Mouse (Mus musculus) urinary bladder, postnatal 25 days (tissue): ENCODE results near the gene Mcfd2.
A peak's percentile ranks its signal among the peaks of the same experiment; 100 is the strongest.

Source experiments
- DNase-seq: peaks from one replicate; pipeline ENCODE4 v3.0.0; 2022; ENCODE audit warnings: low spot score

The Mcfd2 gene

DNA sequence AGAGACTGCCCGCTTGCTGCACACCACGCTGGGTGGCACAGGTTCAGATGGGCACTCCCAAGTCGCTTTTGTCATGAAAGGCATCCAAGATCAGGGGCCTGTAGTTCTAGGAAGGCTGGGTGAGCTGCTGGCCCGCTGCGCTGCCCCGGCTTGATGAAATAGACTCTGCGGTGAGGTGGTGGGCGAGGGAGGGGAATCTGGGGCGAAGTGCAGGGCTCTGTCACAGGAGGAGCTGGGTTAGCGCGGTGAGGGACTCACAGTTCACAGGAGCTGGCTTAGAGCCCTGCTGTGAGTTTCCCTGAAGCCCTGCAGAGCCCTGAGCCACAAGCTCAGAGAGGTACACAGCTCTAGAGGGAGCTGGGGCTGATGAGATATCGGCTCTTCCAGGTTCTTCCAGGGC lies 22.4 kb upstream of the Mcfd2 start:
- no peak for DNase-seq

DNA sequence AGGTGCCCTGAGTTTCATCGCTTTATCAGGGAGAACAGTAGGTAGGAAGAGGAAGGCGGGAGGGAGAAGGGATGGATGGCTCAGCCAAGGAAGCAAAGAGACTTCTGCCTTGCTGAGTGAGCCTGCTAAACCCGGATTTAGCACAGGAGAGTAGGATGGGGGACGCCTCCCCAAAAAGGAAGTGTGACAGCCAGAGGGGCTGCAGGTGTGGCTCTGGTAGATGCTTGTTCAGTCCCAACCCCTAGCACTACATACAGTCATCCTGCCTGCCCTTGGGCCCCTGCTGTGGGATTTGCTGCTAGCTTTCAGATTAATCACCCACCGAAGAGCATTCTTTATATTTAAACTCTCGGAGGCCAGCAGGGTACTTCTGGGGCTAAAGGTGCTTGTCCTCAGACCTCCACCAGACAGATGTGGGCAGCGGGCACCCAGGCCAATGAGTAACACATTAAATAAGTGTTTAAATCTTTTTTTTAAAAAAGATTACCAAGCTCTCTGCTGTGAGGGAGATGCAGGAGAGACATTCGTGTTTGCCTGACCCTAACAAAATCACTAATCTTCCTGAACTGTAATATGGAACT lies 21.6 kb upstream of the Mcfd2 start:
- no peak for DNase-seq

DNA sequence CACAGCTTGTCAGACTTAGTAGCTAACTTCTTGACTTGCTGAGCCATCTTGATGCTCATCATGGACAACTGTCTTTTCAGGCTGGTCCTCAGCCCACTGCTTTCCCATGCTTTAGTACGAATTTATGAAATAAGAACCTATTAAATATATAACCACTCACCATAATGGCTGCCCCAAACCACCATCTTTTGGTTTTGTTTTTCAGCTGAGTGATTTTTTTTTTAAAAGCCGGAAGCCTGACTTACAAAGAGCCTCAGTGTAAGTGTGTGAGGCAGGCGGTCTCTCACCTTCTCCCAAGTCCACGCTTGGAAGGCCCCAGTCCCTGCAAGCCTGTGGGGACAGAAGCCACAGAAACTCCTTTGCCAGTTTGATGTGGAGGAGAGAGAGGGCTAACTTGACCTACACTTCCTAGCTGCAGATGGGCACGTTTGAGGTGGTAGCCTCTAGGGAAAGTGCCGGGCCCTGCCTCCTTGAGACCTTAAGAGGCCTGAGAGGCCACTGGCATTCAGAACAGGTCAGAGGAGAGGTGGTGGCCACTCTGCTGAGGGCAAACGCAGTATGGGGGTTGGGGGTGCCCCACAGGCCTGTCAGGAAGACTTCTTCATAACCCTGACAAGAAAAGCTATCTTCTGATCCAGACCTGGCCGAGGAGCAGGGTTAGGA lies 20.9 kb upstream of the Mcfd2 start:
- no peak for DNase-seq

DNA sequence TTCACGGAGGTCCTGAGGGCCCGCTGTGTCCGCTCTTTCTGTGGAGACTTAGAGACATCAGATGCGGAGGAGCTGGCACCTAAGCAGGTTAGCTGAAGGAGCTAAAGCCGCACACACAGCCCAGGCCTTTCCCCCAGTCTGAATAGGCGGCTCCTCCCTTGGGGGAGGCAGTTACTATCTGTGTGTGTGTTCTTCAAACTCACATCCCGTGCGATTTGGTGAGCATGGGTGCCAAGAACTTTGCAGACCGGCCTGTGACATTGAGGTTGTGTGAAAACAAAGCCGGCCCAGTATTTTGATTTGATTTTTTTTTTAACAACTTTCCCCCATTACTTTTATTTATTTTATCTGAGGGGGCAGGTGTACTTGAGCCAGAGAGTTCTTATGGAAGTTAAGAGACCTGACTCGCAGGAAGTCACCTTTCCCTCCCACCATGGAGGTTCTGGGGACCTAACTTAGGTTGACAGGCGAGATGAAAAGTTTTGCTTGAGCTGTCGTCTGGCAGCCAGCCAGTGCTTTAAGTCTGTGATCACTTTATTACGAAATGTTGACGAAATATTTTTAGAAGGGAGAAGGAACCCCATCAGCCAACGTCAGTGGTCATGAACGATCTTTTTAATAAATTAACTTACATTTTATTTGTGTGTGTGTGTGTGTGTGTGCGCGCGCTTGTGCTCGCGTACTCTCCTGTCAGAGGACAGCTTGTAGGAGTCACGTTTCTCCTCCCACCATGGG lies 20.2 kb upstream of the Mcfd2 start:
- DNase-seq, result no peak

DNA sequence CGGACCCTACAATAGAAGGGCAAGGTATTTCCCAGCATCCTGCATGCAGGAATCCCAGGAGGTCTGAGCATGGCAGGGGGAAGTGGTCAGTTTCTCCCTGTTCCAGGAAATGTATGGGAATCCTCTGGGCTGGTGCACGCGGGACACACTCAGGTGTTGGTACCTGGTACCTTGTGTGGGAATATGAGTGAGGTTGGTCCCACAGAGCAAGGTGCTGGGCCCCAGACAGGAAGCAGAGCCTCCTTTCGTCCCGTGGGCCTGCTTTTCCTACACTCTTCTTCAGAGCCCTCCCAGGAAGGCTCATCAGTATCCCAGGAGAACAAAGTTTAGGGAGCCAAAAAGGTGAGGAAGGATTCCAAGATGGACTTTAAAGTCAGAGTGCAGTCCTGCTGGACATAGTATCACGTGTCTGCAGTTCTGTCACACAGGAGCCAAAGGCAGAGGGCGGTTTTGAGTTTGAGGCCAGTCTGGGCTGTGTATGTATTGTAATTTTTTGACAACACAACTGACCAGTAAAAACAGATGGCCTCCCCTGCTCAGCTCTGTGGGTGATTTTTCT lies 18.8 kb upstream of the Mcfd2 start:
- DNase-seq, result no peak

DNA sequence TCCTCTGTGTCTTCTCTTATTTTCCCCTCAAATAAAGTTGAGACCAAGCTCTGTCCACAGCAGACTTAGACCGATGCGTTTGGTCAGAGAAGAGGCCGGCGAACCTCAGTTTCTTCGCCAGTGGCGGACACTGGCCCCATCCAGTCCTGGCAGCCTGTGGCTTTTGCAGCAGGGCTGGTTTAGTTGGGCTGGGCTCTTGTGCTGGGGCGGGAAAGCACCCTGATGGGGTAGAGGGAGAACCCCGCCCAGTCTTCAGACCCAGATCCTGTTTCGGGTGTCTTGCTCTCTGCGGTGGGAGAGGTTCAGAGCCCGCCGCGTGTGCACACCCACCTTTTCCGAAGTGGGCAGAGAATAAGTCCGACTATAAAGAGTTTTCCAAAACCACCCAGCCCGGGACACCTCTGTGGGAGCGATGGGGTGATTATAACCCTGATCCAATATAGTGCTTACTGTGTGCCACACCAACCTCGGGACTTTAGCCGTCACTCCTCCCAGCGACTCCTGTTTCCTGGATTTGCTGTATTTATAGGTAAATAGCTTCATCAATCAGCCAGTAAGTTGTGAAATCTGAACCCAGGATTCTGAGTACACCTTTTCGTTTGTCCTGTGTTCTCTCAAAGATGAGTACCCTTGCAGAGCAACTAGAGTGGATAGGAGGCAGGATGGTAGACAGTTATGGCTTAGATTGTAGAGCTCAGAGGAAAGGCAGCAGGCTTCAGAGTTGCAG lies 18.2 kb upstream of the Mcfd2 start:
- no peak for DNase-seq

DNA sequence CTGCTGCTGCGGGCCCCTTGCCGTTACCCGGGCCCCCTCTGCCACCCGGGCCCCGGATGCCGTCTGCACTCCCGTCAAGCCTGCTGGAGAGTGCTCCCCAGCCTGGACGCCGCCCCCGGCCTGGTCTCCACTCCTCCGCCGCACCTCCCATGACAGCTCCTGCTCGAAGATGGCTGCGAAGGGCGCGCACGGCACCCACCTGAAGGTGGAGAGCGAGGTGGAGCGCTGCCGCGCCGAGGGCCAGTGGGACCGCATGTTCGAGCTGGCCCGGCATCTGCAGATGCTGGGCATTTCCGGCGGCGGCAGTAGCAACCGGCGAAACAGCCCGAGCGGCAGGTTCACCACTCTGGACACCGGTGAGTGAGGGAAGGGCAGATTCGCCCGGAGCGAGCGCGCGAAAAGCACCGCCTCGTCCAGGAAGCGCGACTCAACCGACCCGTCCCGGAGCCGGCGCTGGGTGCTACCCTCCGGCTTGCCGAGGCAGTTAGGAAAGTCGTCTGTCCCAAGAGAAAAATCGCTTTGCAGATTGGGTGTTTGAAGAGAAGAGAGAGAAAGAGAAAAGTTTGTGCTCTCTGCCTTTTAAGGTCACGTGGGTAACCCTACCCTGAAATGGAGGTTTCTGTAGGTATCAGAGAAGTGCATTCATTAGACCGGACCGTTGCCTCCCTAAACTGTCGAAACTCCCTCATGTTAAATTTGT lies 17.5 kb upstream of the Mcfd2 start:
- peak; percentile 53 for DNase-seq

DNA sequence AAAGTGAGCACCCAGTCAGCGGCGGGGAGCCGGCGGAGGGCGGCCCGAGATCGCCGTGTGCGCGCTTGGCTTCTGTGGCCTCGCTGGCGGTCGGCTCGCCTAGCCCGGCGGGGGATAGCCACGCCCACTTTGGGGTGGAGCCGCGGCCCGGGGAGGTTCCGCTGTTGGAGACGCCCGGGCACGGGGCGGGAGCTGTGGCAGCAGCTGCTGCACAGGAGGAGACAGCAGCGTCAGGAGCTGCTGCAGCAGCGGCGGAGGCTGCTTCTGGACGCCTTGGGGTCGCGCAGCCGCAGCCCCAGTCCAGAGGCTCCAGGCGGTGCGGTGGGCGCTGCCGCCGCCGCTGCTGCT lies 16.9 kb upstream of the Mcfd2 start, which contains the start of gene Ttc7:
Ttc7 (plus strand) TSS at position 181 of the 348 bp plus-strand sequence.
- DNase-seq, result peak; percentile 99

DNA sequence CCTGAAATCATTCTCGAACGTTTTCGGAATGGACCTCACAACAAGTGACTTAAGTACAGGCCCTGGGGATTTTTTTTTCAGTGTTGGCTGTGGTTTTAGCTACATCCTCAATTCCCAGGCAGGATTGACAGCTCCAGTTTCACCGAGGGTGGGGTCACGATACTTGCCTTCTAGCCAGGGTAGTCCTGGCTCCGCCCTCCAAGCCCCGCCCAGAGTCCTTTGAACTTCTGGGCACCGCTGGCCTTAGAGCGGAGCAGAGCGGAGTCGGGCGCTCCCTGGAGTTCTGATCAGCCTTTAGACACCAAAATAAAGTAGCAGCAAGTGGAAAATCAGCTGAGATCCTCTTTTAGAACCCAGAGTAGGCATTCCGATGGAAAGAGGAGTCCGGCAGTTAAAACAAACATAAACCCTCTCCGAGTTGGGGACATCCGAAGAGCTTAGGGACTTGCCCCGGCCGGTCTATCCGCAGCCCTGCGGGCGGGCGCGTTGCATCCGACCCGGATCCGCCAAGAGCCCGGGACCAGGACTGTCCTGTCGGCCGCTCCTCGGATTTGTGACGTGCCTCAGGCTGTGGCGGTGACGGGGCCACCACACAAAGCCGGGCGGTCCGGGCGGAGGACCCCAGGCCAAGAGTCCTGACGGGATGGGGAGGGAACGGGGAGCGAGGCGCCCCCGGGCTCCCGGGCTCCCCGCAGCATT lies 16.4 kb upstream of the Mcfd2 start:
- peak; percentile 84 for DNase-seq

DNA sequence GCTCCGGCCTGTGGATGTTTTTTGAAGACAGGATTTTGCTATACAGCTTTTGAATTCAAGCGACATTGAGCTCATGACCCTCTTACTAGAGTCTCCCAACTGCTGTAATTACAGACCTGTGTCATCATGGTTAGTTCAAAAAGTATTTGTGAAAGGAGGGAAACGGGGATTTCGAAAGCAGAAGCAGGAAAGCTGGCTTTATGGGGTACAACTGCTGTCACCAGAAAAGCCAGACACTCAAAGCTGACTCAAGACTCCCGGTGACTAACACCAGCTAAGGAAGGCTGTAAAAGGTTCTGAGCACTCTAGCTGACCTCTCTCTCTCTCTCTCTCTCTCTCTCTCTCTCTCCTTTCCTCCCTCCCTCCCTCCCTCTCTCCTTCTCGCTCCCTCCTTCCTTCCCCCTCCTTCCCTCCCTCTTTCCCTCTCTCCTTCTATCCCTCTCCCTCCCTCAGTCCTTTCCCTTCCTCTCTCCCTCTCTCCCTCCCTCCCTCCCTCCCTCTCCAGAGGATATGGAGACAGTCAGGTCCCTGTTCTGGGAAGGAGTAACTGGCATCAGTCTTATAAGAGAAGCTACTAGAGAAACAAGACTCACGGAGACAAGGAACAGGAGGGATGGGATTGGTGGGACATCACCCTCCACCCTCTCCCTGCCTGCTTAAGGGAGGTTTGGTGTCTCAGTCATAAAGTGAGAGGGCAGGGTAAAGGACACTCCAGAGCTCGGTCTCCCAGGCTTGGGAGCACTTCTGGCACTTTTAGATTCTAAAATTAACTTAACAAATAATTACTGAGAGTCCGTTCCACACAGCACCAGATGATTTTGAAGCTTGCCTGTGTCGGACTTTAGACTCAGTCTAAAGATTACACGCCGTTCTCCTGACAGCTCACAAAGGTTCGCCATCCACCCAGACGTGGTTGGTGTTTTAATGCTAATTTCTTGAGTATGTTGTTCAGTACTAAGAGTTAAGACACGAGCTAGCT lies 9.9 kb upstream of the Mcfd2 start:
- DNase-seq, result no peak

DNA sequence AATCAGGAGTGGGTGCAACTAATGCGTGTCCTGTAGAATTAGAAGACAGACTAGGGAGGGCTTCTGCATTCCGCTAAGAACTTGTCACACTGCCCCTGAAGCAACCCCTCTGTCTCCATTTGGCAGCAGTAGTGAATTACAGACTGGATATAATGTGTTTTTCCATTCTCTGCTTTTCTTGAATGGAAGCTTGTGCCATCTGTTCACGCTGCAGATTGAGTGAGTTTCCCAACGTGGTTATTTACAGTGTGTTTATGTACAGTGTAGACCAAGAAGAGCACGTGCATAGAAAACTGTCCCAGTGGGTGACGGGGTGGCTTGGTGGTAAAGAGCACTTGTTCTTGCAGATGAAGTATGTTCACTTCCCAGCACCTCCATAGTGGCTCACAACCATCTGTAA lies 3.7 kb upstream of the Mcfd2 start:
- DNase-seq, result no peak

DNA sequence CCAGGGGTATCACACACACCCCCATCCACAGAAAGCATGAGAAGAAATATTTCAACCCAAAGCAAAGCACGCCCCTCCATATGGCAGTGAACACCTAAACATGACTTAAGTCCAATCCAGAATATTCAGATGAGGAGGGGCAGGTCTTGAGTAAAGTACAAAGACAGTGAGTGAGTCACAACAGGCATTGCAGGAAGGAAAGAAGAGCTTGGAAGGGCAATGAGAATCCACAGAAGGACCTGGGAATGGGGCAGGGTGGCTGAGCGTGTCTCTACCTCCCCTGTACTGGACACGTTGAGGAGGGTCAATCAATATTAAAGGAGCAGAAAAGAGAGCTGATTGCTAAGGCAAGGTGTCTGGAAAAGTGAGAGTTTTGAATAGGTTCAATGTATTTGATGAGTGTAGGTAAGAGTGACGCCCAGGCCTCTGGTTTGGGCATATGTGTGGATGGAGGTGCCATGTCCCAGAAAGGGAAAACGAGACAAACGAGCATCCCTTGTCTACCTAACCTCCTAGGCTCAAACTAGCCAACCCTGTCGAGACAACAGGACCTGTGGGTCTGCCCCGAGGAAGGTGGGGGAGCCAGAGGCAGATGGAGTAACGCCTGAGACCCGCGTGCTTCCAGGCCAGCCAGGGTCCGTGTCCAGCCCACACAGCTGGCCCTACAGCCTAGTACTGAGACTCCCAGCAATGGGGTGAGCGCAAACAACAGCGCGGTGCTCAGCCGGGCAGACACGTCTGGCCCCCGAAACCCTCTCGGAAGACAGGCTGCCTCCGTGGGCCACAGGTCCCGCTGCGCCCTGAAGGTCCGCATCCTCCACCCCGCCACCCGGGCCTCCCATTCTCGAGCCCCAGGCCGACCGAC lies 576 bp downstream of the Mcfd2 start:
- DNase-seq, result no peak

DNA sequence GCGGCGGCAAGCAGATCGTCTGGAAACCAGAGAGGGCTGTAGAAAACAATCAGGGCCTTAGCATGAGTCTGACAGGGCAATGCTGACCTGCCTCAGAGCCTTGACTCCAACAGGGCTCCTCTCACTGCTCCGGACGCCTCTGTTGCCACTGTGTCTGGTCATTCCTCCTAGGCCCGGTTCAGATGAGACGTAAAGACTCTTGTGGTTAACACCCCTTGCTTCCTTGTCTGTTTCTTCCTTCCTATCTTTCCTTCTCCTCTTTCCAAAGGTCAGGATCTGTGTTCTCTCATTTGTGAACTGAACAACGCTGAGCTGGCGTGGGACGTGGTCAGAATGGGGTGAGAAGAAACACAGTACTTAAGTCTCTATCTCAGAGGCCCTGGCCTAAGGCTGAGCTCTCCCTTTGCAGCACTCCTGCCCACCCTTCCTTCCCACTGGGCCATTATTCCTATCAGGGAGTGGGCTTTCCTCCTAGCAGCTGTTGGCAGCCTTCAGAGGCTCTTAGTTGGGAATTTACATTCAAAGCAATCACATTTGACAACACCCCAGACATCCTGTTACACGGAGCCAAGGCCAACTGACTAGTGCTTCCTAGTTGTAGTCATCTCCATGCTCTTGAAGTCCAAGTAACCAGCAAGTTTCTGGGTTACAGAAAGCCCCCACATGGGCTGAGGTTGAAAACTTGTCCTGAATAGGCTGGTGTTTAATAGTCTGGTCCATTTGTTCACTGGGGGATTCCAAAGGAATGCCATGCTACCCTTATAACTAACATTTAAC lies 1.5 kb downstream of the Mcfd2 start:
- no peak for DNase-seq

DNA sequence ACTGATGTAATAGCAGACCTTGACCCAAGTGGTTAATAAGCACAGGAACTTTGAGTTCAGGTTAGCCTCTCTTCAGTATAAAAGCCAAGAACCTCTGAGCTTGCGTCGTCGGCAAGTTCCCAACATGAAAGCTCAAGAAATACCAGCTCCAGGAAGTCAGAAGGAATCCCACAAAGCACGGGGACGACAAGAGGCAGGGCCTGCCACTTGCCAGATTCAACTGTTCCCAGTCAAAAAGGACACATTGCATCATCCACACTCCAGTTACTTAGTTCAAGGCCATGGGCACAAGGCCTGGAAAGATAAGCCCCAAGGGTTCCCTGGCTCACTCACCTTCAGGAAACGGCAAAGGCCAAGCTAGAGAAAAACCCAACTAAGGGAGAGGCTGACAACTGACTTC lies 2.3 kb downstream of the Mcfd2 start:
- DNase-seq, result no peak

DNA sequence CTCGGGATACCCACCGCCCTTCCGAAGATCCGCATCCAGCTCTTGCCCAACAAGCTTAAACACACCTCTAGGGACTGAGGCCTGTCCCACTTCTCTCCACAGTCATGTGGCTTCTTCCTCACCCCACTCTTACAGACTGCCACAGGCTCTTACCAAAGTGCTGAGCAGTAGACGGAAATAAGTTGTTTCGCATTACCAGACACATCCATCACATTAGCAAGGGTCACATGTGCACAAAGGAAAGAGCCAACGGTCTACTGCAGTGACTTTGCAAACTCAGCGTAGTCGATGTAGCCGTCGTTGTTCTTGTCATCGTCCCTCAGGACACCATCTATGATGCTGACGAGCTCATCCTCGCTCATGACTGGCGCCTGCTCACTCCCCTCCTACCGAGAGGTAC lies 10.1 kb downstream of the Mcfd2 start:
- DNase-seq, result no peak

DNA sequence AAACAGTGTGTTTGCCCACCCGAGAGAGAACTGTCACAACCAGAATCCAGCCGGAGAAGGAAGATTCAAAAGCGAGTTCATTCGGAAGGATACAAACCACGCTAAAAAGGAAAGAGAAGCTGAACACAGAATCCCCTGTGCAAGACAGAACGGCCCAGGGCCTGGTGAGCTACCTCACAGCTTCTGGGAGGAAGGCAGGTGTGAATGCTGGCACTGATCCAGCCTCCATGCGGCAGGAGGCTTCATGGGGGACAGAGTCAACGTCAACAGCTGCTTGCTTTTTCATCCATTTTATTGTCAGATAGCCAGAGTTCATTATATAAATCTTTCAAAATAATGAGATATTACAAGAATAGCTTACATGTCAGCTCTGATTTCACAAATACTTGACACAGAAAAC lies 11.4 kb downstream of the Mcfd2 start:
- DNase-seq, result no peak

DNA sequence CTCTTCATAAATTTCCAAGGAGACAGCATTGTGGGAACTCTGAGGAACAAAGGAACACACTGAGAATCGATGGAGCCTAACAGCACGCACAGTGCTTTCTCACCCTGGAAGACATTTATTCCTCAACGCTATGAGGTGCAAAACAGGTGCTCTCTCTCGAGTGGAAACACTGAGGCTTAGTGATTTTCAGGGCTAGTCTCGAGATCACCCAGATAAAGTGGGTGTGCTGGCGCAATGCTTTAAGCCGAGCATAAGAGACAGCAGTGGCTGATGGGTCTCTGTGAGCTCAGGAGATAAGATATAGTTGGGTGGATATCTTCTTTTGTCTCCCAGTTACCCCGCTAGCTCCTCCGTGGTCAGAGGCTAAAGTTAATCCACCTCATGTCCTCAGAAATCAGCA lies 19.6 kb downstream of the Mcfd2 start:
- DNase-seq, result no peak

DNA sequence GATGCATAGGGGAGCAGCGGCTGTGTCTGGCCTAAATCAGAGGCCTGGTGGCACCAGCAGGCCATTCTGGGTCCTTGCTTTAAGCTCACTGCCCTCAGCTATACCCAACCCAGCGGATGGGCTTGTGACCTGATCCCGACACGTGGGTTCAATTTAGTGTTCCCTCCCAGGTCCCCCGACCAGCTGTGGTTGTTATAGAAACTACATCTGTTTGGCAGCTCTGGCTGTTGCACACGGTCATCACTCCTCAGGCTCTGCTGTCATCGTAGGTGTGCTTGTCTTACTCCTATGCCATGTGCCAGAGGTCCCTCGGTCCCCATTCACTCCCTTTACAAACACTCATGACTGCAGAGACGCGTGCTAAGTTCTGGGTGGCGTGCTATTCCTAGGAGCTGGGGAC lies 27.9 kb downstream of the Mcfd2 start:
- no peak for DNase-seq
